Mouse (Mus musculus): Measurements from ENCODE around the gene Slc6a9. TPM values are rescaled to one million over a fixed set of nuclear protein-coding genes. Genes with fewer than 3 reads are reported as not detected.

Slc6a9 gene
- polyA plus RNA-seq, 1 experiment from 2014 or later: 5.9 TPM

GRCm38 (mm10) chr4:117849506-117849905 is 15.2 kb downstream of the Slc6a9 start:
- H3K9ac ChIP-seq (ENCODE audit: low read length): no peak overlapping the region
- H3K27me3 ChIP-seq (ENCODE audit: control insufficient read depth, insufficient read depth, low read length): no peaks in the 10 kb centered on the region
- H3K4me1 ChIP-seq (ENCODE audit: control insufficient read depth in 2 of 2, insufficient read depth in 2 of 2, low read length in 2 of 2): peaks cover 5 to 7% of the 10 kb centered on the region in 2 experiments; a peak in 2 of 4 replicates
- no peaks in the 10 kb centered on the region for H3K9me3 ChIP-seq (ENCODE audit: control insufficient read depth, low read length)
- no peak overlapping the region for H3K4me2 ChIP-seq (ENCODE audit: low read length)
- ATAC-seq (ENCODE audit: insufficient number of reproducible peaks, insufficient read depth, low FRiP score, low read depth): no peak
- H3K27ac ChIP-seq (replicated peaks in 1 of 2; ENCODE audit: control insufficient read depth in 1 of 2, insufficient read depth in 1 of 2, low read depth in 2 of 2, low read length in 2 of 2): no peak overlapping the region
- H3K36me3 ChIP-seq (ENCODE audit: control insufficient read depth, insufficient read depth, low read length): no peaks in the 10 kb centered on the region
- H3K4me3 ChIP-seq (ENCODE audit: control insufficient read depth in 1 of 2, insufficient read depth in 1 of 2, low read depth in 1 of 2, low read length in 2 of 2): no peak overlapping the region
- 76% methylated on average over 5 of the region's 5 CpGs for WGBS

GRCm38 (mm10) chr4:117850176-117850575 is 15.9 kb downstream of the Slc6a9 start:
- Histone ChIP-seq H3K9me3 (ENCODE audit: control insufficient read depth, low read length) (no peaks in the 10 kb centered on the region), H3K4me2 (ENCODE audit: low read length) (no peak overlapping the region), H3K27ac (replicated peaks in 1 of 2; ENCODE audit: control insufficient read depth in 1 of 2, insufficient read depth in 1 of 2, low read depth in 2 of 2, low read length in 2 of 2) (no peak overlapping the region), H3K9ac (ENCODE audit: low read length) (no peak overlapping the region), H3K4me3 (ENCODE audit: control insufficient read depth in 1 of 2, insufficient read depth in 1 of 2, low read depth in 1 of 2, low read length in 2 of 2) (no peak overlapping the region), H3K4me1 (ENCODE audit: control insufficient read depth in 2 of 2, insufficient read depth in 2 of 2, low read length in 2 of 2) (peaks cover 12% of the 10 kb centered on the region in 2 experiments), H3K36me3 (ENCODE audit: control insufficient read depth, insufficient read depth, low read length) (no peaks in the 10 kb centered on the region), H3K27me3 (ENCODE audit: control insufficient read depth, insufficient read depth, low read length) (no peaks in the 10 kb centered on the region)
- no peak for ATAC-seq (ENCODE audit: insufficient number of reproducible peaks, insufficient read depth, low FRiP score, low read depth)
- WGBS: 79% methylated on average over 7 of the region's 7 CpGs

DNA sequence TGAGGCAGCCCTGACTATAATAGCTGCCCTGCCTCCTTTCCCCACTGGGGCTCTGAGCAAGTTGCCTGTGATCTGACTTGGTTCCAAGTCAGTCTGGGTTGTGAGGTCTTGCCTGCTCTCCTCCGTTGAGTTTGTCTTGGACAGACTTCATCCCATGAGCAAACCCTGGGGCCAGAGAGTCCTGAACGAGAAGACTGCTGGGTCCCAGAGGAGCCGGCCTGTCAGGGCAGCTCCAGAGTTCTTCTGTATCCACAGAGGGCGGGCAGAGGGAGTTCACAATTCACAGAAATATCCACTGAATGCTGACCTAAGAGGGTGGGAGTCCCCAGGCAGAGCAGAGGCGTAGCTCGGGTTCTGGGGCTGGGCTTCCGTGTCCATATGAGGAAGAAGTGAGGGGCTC is 16.6 kb downstream of the Slc6a9 start:
- H3K9me3 ChIP-seq (ENCODE audit: control insufficient read depth, low read length): no peaks in the 10 kb centered on the region
- no peak overlapping the region for H3K4me2 ChIP-seq (ENCODE audit: low read length)
- ATAC-seq (ENCODE audit: insufficient number of reproducible peaks, insufficient read depth, low FRiP score, low read depth): no peak
- H3K4me3 ChIP-seq (ENCODE audit: control insufficient read depth in 1 of 2, insufficient read depth in 1 of 2, low read depth in 1 of 2, low read length in 2 of 2): no peak overlapping the region
- H3K9ac ChIP-seq (ENCODE audit: low read length): no peak overlapping the region
- WGBS: 62% methylated on average over 7 of the region's 7 CpGs
- no peak overlapping the region for H3K27ac ChIP-seq (replicated peaks in 1 of 2; ENCODE audit: control insufficient read depth in 1 of 2, insufficient read depth in 1 of 2, low read depth in 2 of 2, low read length in 2 of 2)
- H3K36me3 ChIP-seq (ENCODE audit: control insufficient read depth, insufficient read depth, low read length): no peaks in the 10 kb centered on the region
- H3K27me3 ChIP-seq (ENCODE audit: control insufficient read depth, insufficient read depth, low read length): no peaks in the 10 kb centered on the region
- peaks cover 13 to 15% of the 10 kb centered on the region in 2 experiments for H3K4me1 ChIP-seq (ENCODE audit: control insufficient read depth in 2 of 2, insufficient read depth in 2 of 2, low read length in 2 of 2)

GRCm38 (mm10) chr4:117852152-117852868 is 18.0 kb downstream of the Slc6a9 start:
- no peak for ATAC-seq (ENCODE audit: insufficient number of reproducible peaks, insufficient read depth, low FRiP score, low read depth)
- no peak overlapping the region for H3K9ac ChIP-seq (ENCODE audit: low read length)
- no peak overlapping the region for H3K27ac ChIP-seq (replicated peaks in 1 of 2; ENCODE audit: control insufficient read depth in 1 of 2, insufficient read depth in 1 of 2, low read depth in 2 of 2, low read length in 2 of 2)
- H3K27me3 ChIP-seq (ENCODE audit: control insufficient read depth, insufficient read depth, low read length): no peaks in the 10 kb centered on the region
- H3K4me3 ChIP-seq (ENCODE audit: control insufficient read depth in 1 of 2, insufficient read depth in 1 of 2, low read depth in 1 of 2, low read length in 2 of 2): no peak overlapping the region
- H3K4me1 ChIP-seq (ENCODE audit: control insufficient read depth in 2 of 2, insufficient read depth in 2 of 2, low read length in 2 of 2): peaks cover 13 to 15% of the 10 kb centered on the region in 2 experiments
- H3K4me2 ChIP-seq (ENCODE audit: low read length): no peak overlapping the region
- H3K9me3 ChIP-seq (ENCODE audit: control insufficient read depth, low read length): no peaks in the 10 kb centered on the region
- WGBS: 86% methylated on average over 10 of the region's 10 CpGs
- H3K36me3 ChIP-seq (ENCODE audit: control insufficient read depth, insufficient read depth, low read length): 0 out of 2 replicates have a peak, but pooled peaks cover 3% of the 10 kb centered on the region

DNA sequence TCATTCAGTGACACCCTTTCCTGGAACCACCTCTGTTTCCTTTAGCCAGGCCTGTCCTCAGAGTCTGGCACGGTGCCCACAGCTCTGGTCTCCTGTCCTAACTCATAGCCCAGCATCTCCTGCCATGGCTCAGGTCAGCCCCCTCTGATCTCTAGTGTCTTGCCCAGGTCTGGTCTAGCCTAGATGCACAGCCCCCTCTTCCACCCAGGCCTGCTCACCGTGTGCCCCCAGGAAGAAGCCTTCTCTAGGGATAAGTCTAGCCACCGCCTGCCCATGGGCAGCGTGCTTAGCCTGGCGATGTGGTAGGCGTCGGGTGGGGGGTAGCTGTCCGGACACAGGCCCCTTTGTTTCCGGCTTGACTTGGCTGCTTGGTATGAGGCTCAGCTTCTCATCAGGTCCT is 20.8 kb downstream of the Slc6a9 start:
- Histone ChIP-seq H3K4me1 (ENCODE audit: control insufficient read depth in 2 of 2, insufficient read depth in 2 of 2, low read length in 2 of 2) (peaks cover 10% of the 10 kb centered on the region in 2 experiments), H3K36me3 (ENCODE audit: control insufficient read depth, insufficient read depth, low read length) (0 out of 2 replicates have a peak, but pooled peaks cover 6% of the 10 kb centered on the region), H3K9ac (ENCODE audit: low read length) (no peak overlapping the region), H3K27ac (replicated peaks in 1 of 2; ENCODE audit: control insufficient read depth in 1 of 2, insufficient read depth in 1 of 2, low read depth in 2 of 2, low read length in 2 of 2) (no peak overlapping the region), H3K9me3 (ENCODE audit: control insufficient read depth, low read length) (no peaks in the 10 kb centered on the region), H3K4me2 (ENCODE audit: low read length) (no peak overlapping the region), H3K4me3 (ENCODE audit: control insufficient read depth in 1 of 2, insufficient read depth in 1 of 2, low read depth in 1 of 2, low read length in 2 of 2) (no peak overlapping the region), H3K27me3 (ENCODE audit: control insufficient read depth, insufficient read depth, low read length) (no peaks in the 10 kb centered on the region; the same call in 1 of the 2 replicates)
- WGBS: 79% methylated on average over 9 of the region's 9 CpGs
- ATAC-seq (ENCODE audit: insufficient number of reproducible peaks, insufficient read depth, low FRiP score, low read depth): no peak

DNA sequence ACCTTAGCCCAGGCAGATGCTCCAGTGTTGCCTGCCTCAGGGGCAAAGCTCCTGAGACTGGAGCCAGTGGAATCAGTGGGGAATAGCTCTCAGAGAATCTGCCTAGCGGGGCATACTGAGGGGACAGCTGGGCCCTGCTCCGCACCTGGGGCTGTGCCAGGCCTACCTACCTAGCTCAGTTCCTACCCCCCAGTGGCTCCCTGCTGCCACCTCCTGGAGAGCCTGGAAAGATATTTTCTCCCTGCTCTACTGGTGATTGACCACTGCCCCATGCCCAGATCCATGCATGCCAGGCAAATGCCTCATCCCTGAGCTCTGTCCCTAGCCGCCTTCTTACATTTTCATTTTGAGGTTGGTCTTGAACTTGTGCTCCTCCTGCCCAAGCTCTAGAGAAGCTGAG is 24.5 kb downstream of the Slc6a9 start:
- peaks cover 12% of the 10 kb centered on the region in 2 experiments for H3K4me1 ChIP-seq (ENCODE audit: control insufficient read depth in 2 of 2, insufficient read depth in 2 of 2, low read length in 2 of 2)
- ATAC-seq (ENCODE audit: insufficient number of reproducible peaks, insufficient read depth, low FRiP score, low read depth): no peak
- no peak overlapping the region for H3K4me3 ChIP-seq (ENCODE audit: control insufficient read depth in 1 of 2, insufficient read depth in 1 of 2, low read depth in 1 of 2, low read length in 2 of 2)
- no peaks in the 10 kb centered on the region for H3K9me3 ChIP-seq (ENCODE audit: control insufficient read depth, low read length)
- WGBS: 78% methylated on average over 3 of the region's 3 CpGs
- H3K27ac ChIP-seq (replicated peaks in 1 of 2; ENCODE audit: control insufficient read depth in 1 of 2, insufficient read depth in 1 of 2, low read depth in 2 of 2, low read length in 2 of 2): no peak overlapping the region
- no peak overlapping the region for H3K4me2 ChIP-seq (ENCODE audit: low read length)
- no peak overlapping the region for H3K9ac ChIP-seq (ENCODE audit: low read length)
- no peaks in the 10 kb centered on the region; the same call in 1 of the 2 replicates for H3K27me3 ChIP-seq (ENCODE audit: control insufficient read depth, insufficient read depth, low read length)
- H3K36me3 ChIP-seq (ENCODE audit: control insufficient read depth, insufficient read depth, low read length): 0 out of 2 replicates have a peak, but pooled peaks cover 6% of the 10 kb centered on the region

- peaks cover 2 to 4% of the 10 kb centered on the region in 2 experiments; a peak in 2 of 4 replicates for H3K4me1 ChIP-seq (ENCODE audit: control insufficient read depth in 2 of 2, insufficient read depth in 2 of 2, low read length in 2 of 2)
- H3K9me3 ChIP-seq (ENCODE audit: control insufficient read depth, low read length): no peaks in the 10 kb centered on the region
- no peak overlapping the region for H3K27ac ChIP-seq (replicated peaks in 1 of 2; ENCODE audit: control insufficient read depth in 1 of 2, insufficient read depth in 1 of 2, low read depth in 2 of 2, low read length in 2 of 2)
- H3K4me3 ChIP-seq (ENCODE audit: control insufficient read depth in 1 of 2, insufficient read depth in 1 of 2, low read depth in 1 of 2, low read length in 2 of 2): no peak overlapping the region
- H3K27me3 ChIP-seq (ENCODE audit: control insufficient read depth, insufficient read depth, low read length): no peaks in the 10 kb centered on the region; the same call in 1 of the 2 replicates
- H3K9ac ChIP-seq (ENCODE audit: low read length): no peak overlapping the region
- 78% methylated on average over 9 of the region's 9 CpGs for WGBS
- 0 out of 2 replicates have a peak, but pooled peaks cover 6% of the 10 kb centered on the region for H3K36me3 ChIP-seq (ENCODE audit: control insufficient read depth, insufficient read depth, low read length)
- ATAC-seq (ENCODE audit: insufficient number of reproducible peaks, insufficient read depth, low FRiP score, low read depth): no peak
- no peak overlapping the region for H3K4me2 ChIP-seq (ENCODE audit: low read length)
These were observed 26.3 kb downstream of the Slc6a9 start for GRCm38 (mm10) chr4:117860570-117860969.

All from heart, embryonic 14.5 days (tissue).